Mouse (Mus musculus) liver, embryonic 14.5 days (tissue): Measurements from ENCODE around the gene Pot1a. TPM values are rescaled to one million over a fixed set of nuclear protein-coding genes. Genes with fewer than 3 reads are reported as not detected.

Experiments
- ATAC-seq: fragments of 200-750 bp; cut with Nextera tagmentation; 2 replicates; pipeline ENCODE4 v1.8.0; 2017; ENCODE audit warnings: moderate number of reproducible peaks, mild to moderate bottlenecking, moderate library complexity; ENCODE audit not compliant: insufficient read depth
- DNase-seq, 3 experiments: peaks; one replicate each; pipeline ENCODE4 v3.0.0-alpha.2; 2012 to 2013; ENCODE audit warnings: low read depth in 3 of 3, low spot score in 3 of 3
- H3K27ac ChIP-seq: fragments of 300-500 bp; sonication (generic); 2 replicates; pipeline ENCODE4 v1.5.1; 2014; ENCODE audit warnings: moderate library complexity, mild to moderate bottlenecking, control low read depth, inconsistent platforms
- H3K27me3 ChIP-seq: fragments of 300-500 bp; sonication (generic); 2 replicates; pipeline ENCODE4 v1.6.1; 2014; ENCODE audit warnings: mild to moderate bottlenecking, low read length, moderate library complexity; ENCODE audit not compliant: control insufficient read depth, insufficient read depth
- H3K36me3 ChIP-seq: fragments of 300-500 bp; sonication (generic); replicated peaks from 2 replicates; pipeline ENCODE4 v1.6.1; 2014; ENCODE audit warnings: low read depth; ENCODE audit not compliant: control insufficient read depth, insufficient read depth
- H3K4me1 ChIP-seq, 2 experiments: fragments of 200-500 bp in 1 of 2; fragments of 300-500 bp in 1 of 2; sonication (generic) in 1 of 2; replicated peaks; 2 replicates each; pipeline ENCODE4 v1.6.1; 2012 to 2014; ENCODE audit warnings: antibody characterized with exemption in 1 of 2, inconsistent platforms in 1 of 2, low read length in 1 of 2; ENCODE audit not compliant: control insufficient read depth in 2 of 2, insufficient read depth in 2 of 2
- H3K4me2 ChIP-seq: fragments of 300-500 bp; sonication (generic); 2 replicates; pipeline ENCODE4 v1.6.1; 2014; ENCODE audit warnings: low read depth, mild to moderate bottlenecking, control low read depth, moderate library complexity
- H3K4me3 ChIP-seq, 2 experiments: fragments of 200-500 bp in 1 of 2; fragments of 300-500 bp in 1 of 2; sonication (generic) in 1 of 2; 2 replicates each; pipeline ENCODE4 v1.5.1; 2012 to 2014; ENCODE audit warnings: low read depth in 2 of 2, low read length in 2 of 2, mild to moderate bottlenecking in 2 of 2, control low read depth in 1 of 2, inconsistent platforms in 1 of 2, moderate library complexity in 1 of 2; ENCODE audit not compliant: insufficient read depth in 1 of 2
- H3K9ac ChIP-seq: fragments of 300-500 bp; sonication (generic); replicated peaks from 2 replicates; pipeline ENCODE4 v1.6.1; 2014; ENCODE audit warnings: mild to moderate bottlenecking, control low read depth, moderate library complexity
- H3K9me3 ChIP-seq: fragments of 300-500 bp; sonication (generic); 2 replicates; pipeline ENCODE4 v1.6.1; 2016; ENCODE audit warnings: low read length, mixed read lengths; ENCODE audit not compliant: control insufficient read depth
- CTCF ChIP-seq: IDR thresholded peaks from 2 replicates; pipeline ENCODE4 v1.5.1; 2016; ENCODE audit warnings: antibody characterized with exemption, low read depth, control low read depth
- EP300 ChIP-seq: IDR thresholded peaks from 2 replicates; pipeline ENCODE4 v1.6.1; 2016; ENCODE audit warnings: antibody characterized with exemption, low read depth
- WGBS: fragments of 180-500 bp; shearing (Covaris S2); extraction: QIAGEN DNeasy Blood & Tissue Kit; methylation state at CpG from one replicate; pipeline ENCODE4 v1.1.7; 2014; ENCODE audit not compliant: insufficient replicate concordance; 5-methylcytosine and 5-hydroxymethylcytosine counted together
- polyA plus RNA-seq, 2 experiments: library from polyadenylated mRNA; depleted of rRNA in 1 of 2; stranded (reverse) in 1 of 2; unstranded in 1 of 2; fragments of >200 nt; fragmentation: Nextera tagmentation in 1 of 2; extraction: Ambion mirVana in 1 of 2; gene quantifications; 2 replicates each; pipeline versions ENCODE4 v1.2.1 to v1.2.3; 2012 to 2014

Gene Pot1a
- polyA plus RNA-seq, 2 experiments = 12.4 to 26.6 TPM

DNA sequence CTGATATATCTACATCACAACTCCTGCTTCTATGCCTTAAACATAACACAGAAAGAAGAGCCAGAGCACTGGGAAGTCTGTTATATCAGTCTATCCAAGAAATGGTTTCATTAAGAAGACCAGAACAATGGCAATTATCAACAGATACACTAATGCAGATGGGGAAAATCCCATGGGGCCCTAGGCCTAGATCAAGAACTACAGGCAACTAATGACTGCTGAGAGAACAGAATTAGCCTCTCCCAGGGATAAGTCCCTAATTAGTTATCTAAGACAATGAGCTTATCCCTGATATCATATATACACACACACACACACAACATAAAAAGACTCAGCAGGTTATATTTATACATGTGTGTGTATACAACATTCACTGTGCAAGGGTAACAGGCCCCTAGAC, 72.5 kb downstream of the Pot1a start:
- Histone ChIP-seq H3K27ac (no peak overlapping the region), H3K9me3 (no peaks in the 10 kb centered on the region), H3K36me3 (no peaks in the 10 kb centered on the region), H3K27me3 (no peaks in the 10 kb centered on the region), H3K9ac (no peak overlapping the region), H3K4me2 (no peak overlapping the region), H3K4me3 (no peak overlapping the region), H3K4me1 (no peaks in the 10 kb centered on the region)
- TF ChIP-seq CTCF (no peak), EP300 (no peak)
- ATAC-seq = no peak
- DNase-seq = no peak

DNA sequence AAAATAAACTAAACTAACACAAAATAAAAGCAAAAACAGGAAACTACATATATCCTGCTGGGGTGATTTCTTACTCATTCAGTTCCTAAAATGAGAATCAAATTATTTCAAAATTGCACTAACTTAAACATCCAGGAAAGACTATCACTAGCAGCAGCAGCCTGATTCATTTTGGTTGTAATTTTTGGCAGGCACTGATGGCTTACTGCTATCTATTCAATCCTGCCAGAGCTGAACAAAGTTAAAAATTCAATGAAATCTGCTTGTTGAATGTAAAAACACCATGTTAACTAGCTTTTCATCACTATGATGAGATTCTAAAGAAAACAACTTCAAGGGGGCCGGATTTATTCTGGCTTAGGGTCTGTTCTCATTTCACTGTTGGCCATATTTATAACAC, 82.5 kb downstream of the Pot1a start:
- TF ChIP-seq CTCF (no peak), EP300 (no peak)
- no peaks in the 10 kb centered on the region for H3K36me3 ChIP-seq
- no peaks in the 10 kb centered on the region for H3K27me3 ChIP-seq
- H3K4me1 ChIP-seq = no peaks in the 10 kb centered on the region
- ATAC-seq (no peak), DNase-seq (no peak)
- 48% methylated on average over 1 of the region's 1 CpGs for WGBS
- H3K9ac ChIP-seq = no peak overlapping the region
- H3K4me2 ChIP-seq = no peak overlapping the region
- H3K9me3 ChIP-seq = no peaks in the 10 kb centered on the region
- no peak overlapping the region for H3K27ac ChIP-seq
- no peak overlapping the region for H3K4me3 ChIP-seq

DNA sequence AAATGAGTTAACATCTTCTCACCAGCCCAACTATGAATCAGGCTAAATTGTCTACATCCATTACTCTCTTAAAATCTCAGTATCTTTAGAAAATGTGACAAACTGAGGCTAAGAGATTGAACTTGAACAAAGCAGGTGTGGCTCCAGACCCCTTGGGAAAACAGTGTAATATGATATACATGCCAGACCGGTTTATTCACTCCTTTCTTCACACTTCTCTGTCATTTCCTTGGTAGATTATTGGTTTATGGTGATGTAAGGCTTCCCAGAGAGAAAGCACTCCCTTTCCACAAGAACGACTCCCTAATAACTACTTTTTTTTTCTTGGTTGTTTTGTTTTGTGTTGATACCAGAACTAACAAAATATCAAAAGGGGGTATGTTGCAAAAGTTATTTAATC, 98.4 kb downstream of the Pot1a start:
- Histone ChIP-seq H3K27me3 (no peaks in the 10 kb centered on the region), H3K36me3 (no peaks in the 10 kb centered on the region), H3K9me3 (no peaks in the 10 kb centered on the region), H3K27ac (no peak overlapping the region), H3K4me3 (no peak overlapping the region), H3K4me1 (no peaks in the 10 kb centered on the region), H3K4me2 (no peak overlapping the region), H3K9ac (no peak overlapping the region)
- no peak for TF ChIP-seq EP300
- TF ChIP-seq CTCF = no peak
- WGBS = 26% methylated on average over 2 of the region's 2 CpGs
- DNase-seq (no peak), ATAC-seq (no peak)

DNA sequence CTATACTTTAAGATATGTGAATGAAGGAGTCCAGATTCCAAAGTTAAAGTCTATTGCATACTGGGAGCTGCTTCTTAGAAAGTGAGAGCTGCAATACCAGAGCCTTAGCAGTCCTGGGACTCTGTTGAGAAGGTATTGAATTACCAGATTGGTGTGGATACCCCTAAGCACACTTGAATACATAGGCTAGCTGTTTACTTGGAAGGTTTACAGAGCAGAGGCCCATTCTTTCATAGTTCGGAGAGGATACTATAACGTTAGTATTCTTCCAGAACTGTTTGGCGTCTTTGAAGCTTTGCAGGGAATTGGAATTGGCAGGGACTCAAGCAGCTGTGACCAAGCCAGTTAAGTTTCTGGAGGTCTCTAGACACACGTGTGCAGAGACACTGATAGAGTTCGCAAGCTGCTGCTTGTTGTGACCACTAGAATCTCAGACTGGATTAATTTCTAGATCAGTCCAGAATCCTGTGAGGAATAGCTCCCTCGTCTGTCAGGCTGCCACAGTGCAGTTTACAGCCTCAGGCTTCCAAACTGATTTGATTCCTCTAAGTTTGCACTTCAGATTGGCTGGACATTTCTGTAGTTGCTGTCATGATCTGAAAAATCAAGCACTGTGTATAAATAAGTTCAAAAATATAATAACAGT, 99.7 kb downstream of the Pot1a start:
- DNase-seq (no peak), ATAC-seq (no peak)
- Histone ChIP-seq H3K9me3 (no peaks in the 10 kb centered on the region), H3K4me1 (no peaks in the 10 kb centered on the region), H3K27ac (no peak overlapping the region), H3K27me3 (no peaks in the 10 kb centered on the region), H3K4me2 (no peak overlapping the region), H3K9ac (no peak overlapping the region), H3K4me3 (no peak overlapping the region), H3K36me3 (no peaks in the 10 kb centered on the region)
- TF ChIP-seq CTCF (peak; percentile 17; the same call in 1 of the 2 replicates), EP300 (no peak)
- WGBS = 47% methylated on average over 6 of the region's 6 CpGs

DNA sequence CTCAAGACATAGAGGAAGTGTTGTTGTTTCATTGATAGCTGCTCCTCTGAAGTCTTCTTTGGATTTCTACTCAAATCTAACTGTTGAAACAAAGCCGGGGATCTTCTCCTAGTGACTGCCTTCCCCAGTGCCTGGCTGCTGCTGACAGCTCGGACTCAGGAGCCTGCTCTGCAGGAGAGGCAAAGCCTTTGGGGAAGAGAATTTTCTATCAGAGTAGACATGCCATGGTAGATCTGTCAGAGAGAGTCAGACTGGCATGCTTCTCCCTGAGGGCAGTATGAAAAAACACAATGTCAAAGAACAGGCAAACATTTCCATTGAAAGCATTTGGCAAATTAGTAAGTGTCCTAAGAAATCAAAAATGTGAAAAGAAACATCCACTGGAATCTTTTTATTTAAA, 109.1 kb downstream of the Pot1a start:
- WGBS = 25% methylated on average over 2 of the region's 2 CpGs
- ATAC-seq = no peak
- no peak for DNase-seq
- Histone ChIP-seq H3K27ac (no peak overlapping the region), H3K4me1 (no peaks in the 10 kb centered on the region), H3K27me3 (no peaks in the 10 kb centered on the region), H3K9me3 (no peaks in the 10 kb centered on the region), H3K9ac (no peak overlapping the region), H3K4me3 (no peak overlapping the region), H3K4me2 (no peak overlapping the region), H3K36me3 (no peaks in the 10 kb centered on the region)
- TF ChIP-seq EP300 = no peak
- TF ChIP-seq CTCF = no peak

Other genes starting within 250 kb of the Pot1a start
- gene Gpr37, start 118.5 kb downstream of the Pot1a start, polyA plus RNA-seq (2012; rRNA removed) = 0.02 TPM in 2 replicates
- gene Gpr37, start 118.5 kb downstream of the Pot1a start, polyA plus RNA-seq (2014; fragmentation: Nextera tagmentation; extraction: Ambion mirVana) = 0.03 and 0.04 TPM in 2 replicates